Mouse (Mus musculus) c-Kit-positive CD71-positive TER-119-positive erythroid progenitor cells, embryonic 14.5 days (primary cell): ENCODE results near the gene Ppard.

Experiments used
- DNase-seq: peaks from one replicate; pipeline ENCODE4 v3.0.0-alpha.2; 2013; ENCODE audit warnings: low spot score

The Ppard gene

GRCm38 (mm10) chr17:28341091-28341490 lies 108.6 kb downstream of the Ppard start:
- DNase-seq: no peak

GRCm38 (mm10) chr17:28344050-28344607 lies 111.6 kb downstream of the Ppard start:
- DNase-seq: no peak

DNA sequence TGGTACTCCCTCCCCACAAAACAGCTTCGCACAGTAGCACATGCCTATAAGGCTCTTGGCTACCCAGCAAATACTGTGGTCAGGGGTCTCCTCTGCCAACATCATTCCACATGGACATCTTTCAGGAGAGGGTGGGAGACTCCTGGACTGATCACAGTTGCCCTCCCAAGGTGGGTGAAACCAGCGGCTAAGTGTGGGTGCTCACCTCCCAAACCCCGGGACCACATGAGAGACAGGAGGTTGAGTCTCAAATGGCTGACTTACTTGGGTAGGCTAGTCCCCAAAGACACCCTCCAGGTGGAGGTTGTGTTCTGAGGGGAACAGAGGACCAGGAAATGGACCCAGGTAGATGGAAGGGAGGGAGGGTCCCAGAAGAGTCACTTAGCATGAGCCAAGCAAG lies 112.2 kb downstream of the Ppard start:
- DNase-seq: no peak

DNA sequence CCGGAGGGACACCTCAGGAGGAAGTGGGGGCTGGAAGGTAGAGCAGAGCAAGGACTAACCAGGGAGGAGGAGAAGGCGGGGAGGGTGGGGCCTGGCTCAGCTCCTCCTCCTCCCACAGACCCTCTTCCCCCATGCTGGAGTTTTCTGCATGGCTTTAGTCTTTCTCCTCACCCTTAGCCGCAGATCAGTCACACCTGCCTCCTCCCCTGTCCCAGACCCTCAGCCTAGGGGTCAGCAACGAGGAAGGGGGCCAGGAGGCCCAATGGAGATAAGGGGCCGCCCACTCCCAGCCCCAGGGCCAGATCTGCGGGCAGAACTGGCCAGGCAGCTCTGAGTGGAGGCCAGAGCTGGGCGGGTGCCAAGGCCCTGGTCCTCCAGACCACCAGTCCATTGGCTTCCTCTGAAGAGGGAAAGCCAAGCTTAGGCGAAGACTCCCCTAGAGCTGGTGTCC lies 112.8 kb downstream of the Ppard start:
- no peak for DNase-seq

DNA sequence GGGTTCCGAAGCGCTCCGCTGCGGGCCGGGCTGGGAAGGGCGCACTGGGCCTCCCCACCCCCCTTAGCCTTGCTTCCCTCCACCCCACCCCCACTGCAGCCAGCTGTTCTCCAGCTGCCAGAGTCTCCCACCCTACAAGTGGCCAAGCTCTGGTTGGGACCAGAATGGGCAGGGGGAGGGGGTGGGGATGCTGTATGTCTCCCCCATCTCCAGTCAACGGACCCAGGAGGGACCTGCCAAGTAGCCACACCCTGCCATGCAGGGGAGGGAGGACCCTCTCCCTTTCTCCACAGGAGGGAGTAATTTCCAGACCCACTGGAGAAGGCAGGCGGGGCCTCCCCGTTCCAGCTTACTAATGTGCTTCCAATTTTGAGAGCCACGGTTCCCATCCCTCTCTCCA lies 113.4 kb downstream of the Ppard start:
- no peak for DNase-seq

GRCm38 (mm10) chr17:28347327-28347726 lies 114.8 kb downstream of the Ppard start:
- no peak for DNase-seq

GRCm38 (mm10) chr17:28348211-28348610 lies 115.7 kb downstream of the Ppard start:
- no peak for DNase-seq

DNA sequence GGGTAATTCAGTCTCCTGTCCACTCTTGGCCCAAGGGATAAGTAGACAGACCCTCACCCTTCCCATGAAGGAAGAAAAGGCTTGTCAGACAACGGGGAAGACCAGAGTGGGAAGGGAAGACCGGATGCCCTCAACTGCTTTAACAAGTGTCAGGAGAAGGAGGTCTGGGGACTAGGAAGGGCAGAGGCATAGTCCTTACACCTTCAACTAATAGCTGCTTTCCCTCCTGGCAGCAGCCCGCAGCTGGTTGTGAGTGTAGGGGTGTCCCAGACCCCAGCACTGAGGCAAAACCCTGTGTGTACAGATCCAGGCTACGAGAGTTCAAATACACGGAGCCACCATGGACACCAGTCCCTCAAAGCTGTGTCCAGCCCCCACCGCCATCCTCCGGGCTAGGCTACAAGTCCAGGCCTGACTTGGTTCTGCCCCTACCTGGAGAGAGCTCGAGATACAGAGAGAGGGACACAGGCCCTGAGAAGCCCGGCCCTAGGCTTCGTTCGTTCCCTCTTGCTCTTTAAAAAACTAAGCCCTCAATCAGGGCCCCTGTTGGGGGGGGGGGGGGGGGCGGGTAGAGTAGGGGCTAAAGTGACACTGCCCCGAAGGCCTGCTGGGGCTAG lies 116.9 kb downstream of the Ppard start:
- no peak for DNase-seq

DNA sequence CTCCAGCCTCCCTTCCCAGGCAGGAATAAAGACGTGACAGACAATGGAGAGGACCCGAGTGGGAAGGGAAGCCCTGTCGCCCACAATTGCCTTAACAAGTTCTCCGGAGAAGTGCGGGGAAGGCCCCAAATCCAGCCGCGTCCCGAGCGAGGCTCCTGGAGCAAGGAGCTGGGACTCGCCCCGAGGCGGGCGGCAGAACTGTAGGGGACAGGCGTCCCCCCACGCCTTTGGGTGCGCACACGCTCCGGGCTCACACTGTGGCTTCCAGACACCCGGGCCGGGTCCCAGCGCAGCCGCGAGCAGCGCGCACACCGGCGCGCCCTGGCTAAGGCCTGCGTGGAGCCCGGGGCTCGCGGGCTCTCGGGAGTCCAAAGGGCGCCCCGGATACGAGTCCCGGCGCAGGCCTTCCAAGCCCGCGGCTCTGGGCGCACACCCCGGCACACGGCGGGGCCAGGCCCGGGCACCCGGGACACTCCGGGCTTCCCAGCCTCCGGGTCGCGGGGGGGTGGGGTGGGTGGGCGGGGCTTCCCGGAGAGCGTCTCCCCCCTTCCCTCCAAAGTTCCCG lies 117.5 kb downstream of the Ppard start:
- DNase-seq: no peak

- DNase-seq: no peak
Observed at GRCm38 (mm10) chr17:28350466-28351352, 118.2 kb downstream of the Ppard start, which contains the start of gene Tead3. Tead3 (minus strand) TSS chr17:28350817.
